Mouse (Mus musculus) lung, adult 2 months (tissue): ENCODE measurements at regions not wholly inside any gene's neighbourhood (a gene's known extent, or its start where the extent isn't known, plus 50 kb on each side); places are given as distances from the start of the nearest gene placed in this dataset.

Experiments used
- DNase-seq: peaks from one replicate; pipeline ENCODE4 v3.0.0; 2022
- H3K4me1 ChIP-seq: fragments of 200-500 bp; 2 replicates; pipeline ENCODE4 v1.6.1; 2011; ENCODE audit warnings: low read length; ENCODE audit not compliant: control insufficient read depth, insufficient read depth
- H3K4me3 ChIP-seq: fragments of 200-500 bp; replicated peaks from 2 replicates; pipeline ENCODE3; 2011; ENCODE audit warnings: low read depth, mild to moderate bottlenecking, control low read depth, low read length; ENCODE audit errors: extremely low read depth
- CTCF ChIP-seq: fragments of 200-500 bp; IDR thresholded peaks from 2 replicates; pipeline ENCODE4 v1.5.1; 2011; ENCODE audit warnings: mild to moderate bottlenecking, low read length, control low read depth; ENCODE audit not compliant: insufficient read depth
- POLR2A ChIP-seq: fragments of 200-500 bp; IDR thresholded peaks from 2 replicates; pipeline ENCODE4 v1.6.1; 2011; ENCODE audit warnings: low read depth, mild to moderate bottlenecking, control low read depth, low read length, borderline replicate concordance; ENCODE audit errors: extremely low read depth
- WGBS: fragments of 180-500 bp; shearing (Covaris S2); methylation state at CpG from one replicate; pipeline ENCODE4 v1.1.7; 2018; 5-methylcytosine and 5-hydroxymethylcytosine counted together

DNA sequence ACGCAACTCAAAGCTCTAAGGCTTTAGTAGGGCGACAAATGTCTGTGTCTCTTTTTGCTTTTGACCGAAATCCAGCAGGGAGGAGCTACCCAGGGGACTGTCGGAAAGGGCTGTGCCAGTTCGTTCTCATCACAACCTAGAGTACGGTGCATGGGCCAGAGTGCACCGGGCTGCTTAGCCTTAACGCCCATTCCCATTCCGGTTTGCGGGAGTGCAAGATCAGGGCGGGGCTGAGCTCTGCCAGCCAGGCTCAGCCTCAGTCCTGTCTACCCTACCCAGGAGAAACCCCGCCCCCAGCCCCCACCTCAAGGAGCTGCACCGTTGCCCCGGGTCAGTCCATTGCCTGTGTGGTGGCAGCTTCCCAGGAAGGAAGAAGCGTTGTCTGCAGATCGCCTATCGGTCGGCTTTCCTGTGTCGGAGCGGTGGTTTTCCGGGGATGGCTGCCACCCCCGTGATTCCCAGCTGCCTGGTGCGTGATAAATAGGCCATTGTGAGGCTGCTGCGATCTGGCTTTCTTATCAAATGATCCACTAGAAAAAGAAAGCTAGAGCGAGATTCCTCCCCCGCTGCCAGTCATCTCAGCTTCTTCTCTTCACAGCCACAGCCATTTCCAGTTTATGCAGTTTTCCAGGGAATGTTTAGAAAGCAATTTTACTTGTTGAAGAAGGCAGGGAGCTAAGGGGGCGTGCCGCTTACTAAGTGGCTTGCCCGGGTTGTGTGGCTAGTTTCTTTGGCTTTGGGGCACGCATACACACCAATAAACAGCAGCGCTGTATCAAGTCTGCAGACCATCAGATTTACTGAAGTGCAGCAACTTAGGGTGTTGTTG is 187.4 kb upstream of the Ankrd55 start:
- Histone ChIP-seq H3K4me3 (peak overlapping the region; percentile 51), H3K4me1 (peaks cover 4% of the 10 kb centered on the region)
- peak; percentile 43 for DNase-seq
- no peak for TF ChIP-seq POLR2A
- TF ChIP-seq CTCF, result no peak
- WGBS, result 3% methylated on average over 31 of the region's 31 CpGs

- H3K4me1 ChIP-seq, result peaks cover 4% of the 10 kb centered on the region
- TF ChIP-seq POLR2A (no peak), CTCF (no peak)
- 60% methylated on average over 5 of the region's 5 CpGs for WGBS
- DNase-seq, result no peak
- H3K4me3 ChIP-seq, result peak overlapping the region; percentile 51
Observed at GRCm38 (mm10) chr13:112101421-112101756, 186.9 kb upstream of the Ankrd55 start.

DNA sequence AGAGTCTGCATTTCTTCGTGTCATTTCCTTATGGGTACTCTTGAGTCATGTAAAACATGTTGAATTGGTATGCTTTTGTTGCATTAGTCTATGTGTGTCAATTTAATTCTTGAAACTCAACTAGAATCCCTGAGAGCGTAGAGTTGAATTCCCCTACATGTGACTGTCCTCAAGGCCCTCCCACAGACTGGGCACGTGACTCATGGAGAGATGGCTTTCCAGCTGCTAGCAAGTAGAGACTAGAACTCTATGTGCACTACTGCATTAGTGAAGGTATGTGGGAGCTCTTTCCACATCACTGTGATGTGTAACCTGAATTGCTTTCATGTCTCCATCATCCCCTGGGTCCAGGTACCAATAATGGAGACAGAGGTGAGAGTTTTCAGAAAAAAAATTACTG is 182.3 kb upstream of the Ankrd55 start:
- DNase-seq, result no peak
- 88% methylated on average over 3 of the region's 3 CpGs for WGBS
- Histone ChIP-seq H3K4me1 (peaks cover 4% of the 10 kb centered on the region), H3K4me3 (no peak overlapping the region)
- no peak for TF ChIP-seq CTCF

GRCm38 (mm10) chr13:112114741-112115201 is 173.5 kb upstream of the Ankrd55 start:
- H3K4me3 ChIP-seq, result no peak overlapping the region
- peaks cover 6% of the 10 kb centered on the region; the same call in 1 of the 2 replicates for H3K4me1 ChIP-seq
- TF ChIP-seq POLR2A (no peak), CTCF (no peak)
- 70% methylated on average over 7 of the region's 7 CpGs for WGBS
- DNase-seq, result no peak

DNA sequence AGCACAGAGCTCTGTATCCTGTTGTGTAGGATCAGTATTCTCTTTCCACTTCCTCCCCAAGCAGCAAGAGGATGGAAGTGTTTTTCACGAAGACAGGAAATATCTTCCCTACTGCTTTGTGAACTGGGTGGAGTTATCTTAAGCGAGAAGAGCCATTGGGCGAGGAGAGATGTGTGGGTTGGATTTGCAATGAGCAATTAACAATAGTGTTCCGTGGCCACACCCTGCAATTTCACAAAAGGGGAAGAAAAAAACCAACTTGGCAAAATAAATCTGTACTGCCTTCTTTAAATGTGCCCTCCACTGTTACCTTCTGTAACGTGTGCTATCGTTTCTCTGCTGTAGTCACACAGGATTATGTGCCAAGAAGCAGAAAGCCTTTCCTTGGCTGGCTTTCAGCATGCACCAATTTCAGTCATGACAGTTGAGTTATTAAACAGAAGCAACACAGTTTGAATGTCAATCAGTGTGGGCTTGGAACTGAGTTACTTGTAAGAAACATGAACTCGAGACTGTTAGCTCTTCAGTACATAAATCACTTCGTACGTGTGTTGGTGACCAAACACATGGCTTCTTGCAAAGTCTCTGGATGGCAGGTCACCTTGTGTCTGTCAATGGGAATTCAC is 172.0 kb upstream of the Ankrd55 start:
- Histone ChIP-seq H3K4me3 (no peak overlapping the region), H3K4me1 (peaks cover 6% of the 10 kb centered on the region; the same call in 1 of the 2 replicates)
- 35% methylated on average over 9 of the region's 9 CpGs for WGBS
- TF ChIP-seq CTCF (no peak), POLR2A (no peak)
- DNase-seq, result no peak

- Histone ChIP-seq H3K4me1 (peaks cover 6% of the 10 kb centered on the region; the same call in 1 of the 2 replicates), H3K4me3 (no peak overlapping the region)
- no peak for DNase-seq
- TF ChIP-seq POLR2A (no peak), CTCF (no peak)
- WGBS, result 91% methylated on average over 3 of the region's 3 CpGs
Observed at GRCm38 (mm10) chr13:112118564-112118963, 169.7 kb upstream of the Ankrd55 start.

DNA sequence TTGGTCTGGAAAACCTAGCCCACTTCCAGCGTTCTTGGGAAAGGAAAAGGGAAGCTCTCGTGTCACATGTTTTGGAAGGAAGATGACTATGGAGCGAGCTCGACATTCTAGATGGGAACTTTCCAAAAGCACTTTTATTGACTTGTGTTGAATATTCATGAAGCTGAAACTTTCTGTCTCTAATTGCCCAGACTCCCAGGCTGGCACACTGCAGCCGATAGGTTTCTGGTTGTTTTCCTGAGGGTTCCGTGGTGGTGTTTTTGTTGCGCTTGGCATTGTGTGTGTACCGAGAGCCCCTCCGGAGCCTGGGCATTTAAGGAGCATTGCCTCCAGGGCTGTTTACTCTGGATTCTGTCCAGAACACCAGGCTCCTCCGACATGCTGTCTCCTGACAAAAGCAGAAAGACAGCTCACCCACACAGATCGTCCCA is 168.6 kb upstream of the Ankrd55 start:
- 35% methylated on average over 11 of the region's 11 CpGs for WGBS
- peaks cover 6% of the 10 kb centered on the region; the same call in 1 of the 2 replicates for H3K4me1 ChIP-seq
- TF ChIP-seq POLR2A (no peak), CTCF (no peak)
- DNase-seq, result no peak
- H3K4me3 ChIP-seq, result no peak overlapping the region

GRCm38 (mm10) chr13:112120346-112120745 is 167.9 kb upstream of the Ankrd55 start:
- no peak overlapping the region for H3K4me3 ChIP-seq
- TF ChIP-seq CTCF, result no peak
- no peak for TF ChIP-seq POLR2A
- 79% methylated on average over 4 of the region's 4 CpGs for WGBS
- no peak for DNase-seq
- H3K4me1 ChIP-seq, result peaks cover 6% of the 10 kb centered on the region; the same call in 1 of the 2 replicates

- peaks cover 5% of the 10 kb centered on the region; the same call in 1 of the 2 replicates for H3K4me1 ChIP-seq
- 84% methylated on average over 9 of the region's 9 CpGs for WGBS
- no peak for DNase-seq
- TF ChIP-seq POLR2A (no peak), CTCF (no peak)
- H3K4me3 ChIP-seq, result no peak overlapping the region
Observed at GRCm38 (mm10) chr13:112121110-112121509, 167.1 kb upstream of the Ankrd55 start.

GRCm38 (mm10) chr13:112122842-112123373 is 165.3 kb upstream of the Ankrd55 start:
- TF ChIP-seq POLR2A, result no peak
- Histone ChIP-seq H3K4me3 (no peak overlapping the region), H3K4me1 (no peaks in the 10 kb centered on the region)
- WGBS, result 76% methylated on average over 9 of the region's 9 CpGs
- no peak for DNase-seq
